Mouse (Mus musculus) liver, embryonic 16.5 days (tissue): ENCODE data around the gene Bpifb3. TPM values are rescaled to one million over a fixed set of nuclear protein-coding genes. Genes with fewer than 3 reads are reported as not detected.

Experiments used
- ATAC-seq: fragments of 200-750 bp; cut with Nextera tagmentation; 2 replicates; pipeline ENCODE4 v1.8.0; 2017; ENCODE audit warnings: low read depth, mild to moderate bottlenecking, moderate number of reproducible peaks, moderate library complexity
- H3K27ac ChIP-seq: fragments of 300-500 bp; sonication (generic); 2 replicates; pipeline ENCODE4 v1.5.1; 2014; ENCODE audit warnings: mild to moderate bottlenecking, low read length
- H3K27me3 ChIP-seq: fragments of 300-500 bp; sonication (generic); 2 replicates; pipeline ENCODE4 v1.6.1; 2014; ENCODE audit warnings: low read depth, low read length, mixed read lengths; ENCODE audit not compliant: control insufficient read depth, insufficient read depth
- H3K36me3 ChIP-seq: fragments of 300-500 bp; sonication (generic); 2 replicates; pipeline ENCODE4 v1.6.1; 2014; ENCODE audit warnings: mild to moderate bottlenecking; ENCODE audit not compliant: control insufficient read depth, insufficient read depth
- H3K4me1 ChIP-seq: fragments of 300-500 bp; sonication (generic); 2 replicates; pipeline ENCODE4 v1.6.1; 2014; ENCODE audit warnings: low read depth, low read length, mixed read lengths; ENCODE audit not compliant: control insufficient read depth
- H3K4me2 ChIP-seq: fragments of 300-500 bp; sonication (generic); 2 replicates; pipeline ENCODE4 v1.6.1; 2014; ENCODE audit warnings: low read depth, low read length, mixed read lengths
- H3K4me3 ChIP-seq: fragments of 300-500 bp; sonication (generic); 2 replicates; pipeline ENCODE4 v1.5.1; 2014; ENCODE audit warnings: low read depth, mild to moderate bottlenecking, low read length
- H3K9ac ChIP-seq: fragments of 300-500 bp; sonication (generic); 2 replicates; pipeline ENCODE4 v1.6.1; 2014; ENCODE audit warnings: low read depth, low read length
- H3K9me3 ChIP-seq: fragments of 300-500 bp; sonication (generic); replicated peaks from 2 replicates; pipeline ENCODE4 v1.6.1; 2016; ENCODE audit warnings: low read length; ENCODE audit not compliant: control insufficient read depth
- WGBS: fragments of 180-500 bp; shearing (Covaris S2); extraction: QIAGEN DNeasy Blood & Tissue Kit; methylation state at CpG from one replicate; pipeline ENCODE4 v1.1.7; 2014; ENCODE audit not compliant: insufficient replicate concordance; 5-methylcytosine and 5-hydroxymethylcytosine counted together
- polyA plus RNA-seq: library from polyadenylated mRNA; unstranded; fragments of >200 nt; fragmentation: Nextera tagmentation; extraction: Ambion mirVana; gene quantifications from 2 replicates; pipeline ENCODE4 v1.2.1, GENCODE M21; 2015

Bpifb3 gene
- polyA plus RNA-seq, 1 experiment from 2014 or later, result not detected

DNA sequence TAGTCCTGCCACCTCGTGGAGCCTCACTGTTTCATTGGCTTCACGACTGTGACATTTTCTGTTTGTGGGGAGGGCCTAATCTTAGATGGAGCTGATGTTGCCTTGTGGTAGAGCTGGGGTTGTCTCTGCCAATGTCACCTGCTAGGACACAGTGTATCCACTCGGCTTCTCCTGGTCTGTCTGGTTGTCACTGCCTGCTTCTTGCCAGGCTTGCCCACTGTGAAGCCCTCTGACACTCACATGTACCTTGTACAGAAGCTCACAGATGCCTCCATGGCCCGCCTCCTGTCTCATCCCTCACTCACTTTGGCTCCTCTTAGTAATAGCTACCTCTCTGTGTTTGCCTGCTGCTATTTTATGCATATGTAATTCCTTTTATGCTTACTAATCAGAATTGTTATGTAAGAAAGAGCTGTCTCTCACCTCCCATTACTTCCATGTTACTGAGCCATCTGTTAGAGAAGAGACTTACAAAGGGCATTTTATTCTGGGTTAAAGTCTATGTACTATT, 44.8 kb downstream of the Bpifb3 start:
- Histone ChIP-seq H3K4me2 (no peak overlapping the region), H3K27ac (no peak overlapping the region), H3K9me3 (no peaks in the 10 kb centered on the region), H3K4me1 (no peaks in the 10 kb centered on the region), H3K4me3 (no peak overlapping the region), H3K36me3 (no peaks in the 10 kb centered on the region), H3K27me3 (no peaks in the 10 kb centered on the region), H3K9ac (no peak overlapping the region)
- no peak for ATAC-seq
- WGBS, result 42% methylated on average over 4 of the region's 4 CpGs

DNA sequence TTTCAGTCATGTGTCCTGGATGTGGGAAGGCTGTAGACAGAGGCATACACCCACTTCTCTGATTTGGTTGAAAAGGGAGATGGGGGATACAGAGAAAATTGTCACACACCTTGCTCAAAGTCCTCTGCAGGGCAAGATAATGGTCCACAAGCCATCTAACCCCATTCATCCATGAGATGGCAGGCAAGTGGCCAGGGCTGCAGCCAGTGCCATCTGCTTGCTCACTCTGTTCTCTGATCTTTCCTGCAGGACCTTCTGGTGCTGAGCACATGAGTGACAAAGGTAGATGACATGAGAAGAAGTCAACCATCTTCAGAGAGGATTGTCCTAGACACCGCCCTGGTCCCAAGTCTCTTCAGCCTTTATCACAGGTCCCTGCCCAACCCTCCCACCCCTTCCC, 45.3 kb downstream of the Bpifb3 start:
- Histone ChIP-seq H3K4me3 (no peak overlapping the region), H3K4me2 (no peak overlapping the region), H3K36me3 (no peaks in the 10 kb centered on the region), H3K9me3 (no peaks in the 10 kb centered on the region), H3K9ac (no peak overlapping the region), H3K4me1 (no peaks in the 10 kb centered on the region), H3K27me3 (no peaks in the 10 kb centered on the region), H3K27ac (no peak overlapping the region)
- no peak for ATAC-seq
- 65% methylated on average over 1 of the region's 1 CpGs for WGBS

DNA sequence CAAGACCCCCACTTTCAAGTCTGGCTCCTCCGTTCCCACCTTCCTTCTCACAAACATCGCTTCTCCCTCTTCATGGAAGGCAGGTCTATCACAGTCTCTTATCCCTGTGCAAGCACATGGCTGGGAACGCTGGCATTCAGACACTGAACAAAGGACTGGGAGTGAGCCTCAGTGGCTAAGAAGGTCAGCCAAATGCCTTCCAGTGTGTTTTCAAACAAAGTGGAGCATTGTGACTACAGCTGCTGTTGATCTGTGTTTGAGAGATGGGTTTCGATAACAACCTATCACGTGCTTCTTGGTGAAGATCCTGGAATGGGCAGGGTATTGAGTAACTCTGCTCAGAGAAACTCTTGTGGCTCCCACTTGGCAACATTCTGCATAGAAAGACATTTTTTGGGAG, 52.2 kb downstream of the Bpifb3 start:
- Histone ChIP-seq H3K4me2 (no peak overlapping the region), H3K27me3 (no peaks in the 10 kb centered on the region), H3K27ac (no peak overlapping the region), H3K9me3 (no peaks in the 10 kb centered on the region), H3K9ac (no peak overlapping the region), H3K4me1 (no peaks in the 10 kb centered on the region), H3K4me3 (no peak overlapping the region), H3K36me3 (no peaks in the 10 kb centered on the region)
- 69% methylated on average over 5 of the region's 5 CpGs for WGBS
- no peak for ATAC-seq

GRCm38 (mm10) chr2:153974582-153974981, 56.6 kb downstream of the Bpifb3 start, which contains the start of gene Bpifa6:
Bpifa6 (plus strand) TSS chr2:153974945.
- ATAC-seq, result no peak
- Histone ChIP-seq H3K4me2 (no peak within 1 kb of the TSS), H3K36me3 (no peaks in the 10 kb centered on the region), H3K4me1 (no peaks in the 10 kb centered on the region), H3K27me3 (no peaks in the 10 kb centered on the region), H3K4me3 (no peak within 1 kb of the TSS), H3K9me3 (no peaks in the 10 kb centered on the region), H3K9ac (no peak within 1 kb of the TSS), H3K27ac (no peak within 1 kb of the TSS)
- 52% methylated on average over 5 of the region's 5 CpGs for WGBS

Other genes with a start within 250 kb of the Bpifb3 start
- 0.81 and 1.1 TPM in 2 replicates for gene Dnmt3c, start 221.6 kb upstream of the Bpifb3 start, polyA plus RNA-seq
- gene Mapre1, start 177.0 kb upstream of the Bpifb3 start, polyA plus RNA-seq, result 91.6 and 102 TPM in 2 replicates
- gene Efcab8, start 138.3 kb upstream of the Bpifb3 start, polyA plus RNA-seq, result not detected in 2 replicates
- gene Sun5, start 47.1 kb upstream of the Bpifb3 start, polyA plus RNA-seq, result not detected in 2 replicates
- not detected in 2 replicates for gene Bpifb2, start 43.2 kb upstream of the Bpifb3 start, polyA plus RNA-seq
- not detected in 2 replicates for gene Bpifb6, start 17.8 kb upstream of the Bpifb3 start, polyA plus RNA-seq
- 0.09 TPM in 1 of 2 replicates, not detected in the other for gene Bpifb4, start 20.0 kb downstream of the Bpifb3 start, polyA plus RNA-seq
- not detected in 2 replicates for gene Bpifa6, start 56.7 kb downstream of the Bpifb3 start, polyA plus RNA-seq
- not detected in 2 replicates for gene Bpifa2, start 90.0 kb downstream of the Bpifb3 start, polyA plus RNA-seq
- gene Bpifa3, start 212.1 kb downstream of the Bpifb3 start, polyA plus RNA-seq, result not detected in 2 replicates
- gene Bpifa1, start 224.7 kb downstream of the Bpifb3 start, polyA plus RNA-seq, result 0.13 TPM in 1 of 2 replicates, not detected in the other
- not detected in 2 replicates for gene Bpifa5, start 244.4 kb downstream of the Bpifb3 start, polyA plus RNA-seq